Mouse (Mus musculus): ENCODE measurements around the gene Vav1. TPM values are rescaled to one million over a fixed set of nuclear protein-coding genes. Genes with fewer than 3 reads are reported as not detected.
A peak's percentile ranks its signal among the peaks of the same experiment; 100 is the strongest.
"Not testable (repeated sequence)": the region's sequence is repeated elsewhere in the genome, so short reads cannot be mapped to it uniquely, and the experiment has no call there.

Gene Vav1
- polyA plus RNA-seq, 1 experiment from 2014 or later = 1.8 TPM

- Histone ChIP-seq H3K9ac (peak overlapping the region; percentile 64), H3K27ac (replicated peaks) (no peak overlapping the region), H3K4me2 (peak overlapping the region; percentile 64), H3K4me3 (peak overlapping the region; percentile 44), H3K27me3 (peaks cover 55% of the 10 kb centered on the region), H3K36me3 (no peaks in the 10 kb centered on the region), H3K9me3 (no peaks in the 10 kb centered on the region), H3K4me1 (replicated peaks) (peaks cover 25% of the 10 kb centered on the region)
- ATAC-seq (ENCODE audit: low read depth) = peak; percentile 58
- WGBS = under 1% methylated on average over 43 of the region's 53 CpGs
These were observed 3.5 kb upstream of the Vav1 start for GRCm38 (mm10) chr17:57275111-57275996.

- Histone ChIP-seq H3K9me3 (no peaks in the 10 kb centered on the region), H3K4me3 (peak overlapping the region; percentile 44), H3K27ac (replicated peaks) (no peak overlapping the region), H3K27me3 (peaks cover 55% of the 10 kb centered on the region), H3K9ac (peak overlapping the region; percentile 64), H3K36me3 (no peaks in the 10 kb centered on the region), H3K4me2 (peak overlapping the region; percentile 64), H3K4me1 (replicated peaks) (peaks cover 25% of the 10 kb centered on the region)
- peak; percentile 19; the same call in 1 of the 2 replicates for ATAC-seq (ENCODE audit: low read depth)
- WGBS = 3% methylated on average over 13 of the region's 13 CpGs
These were observed 2.9 kb upstream of the Vav1 start for GRCm38 (mm10) chr17:57275997-57276351.

- ATAC-seq (ENCODE audit: low read depth) = peak; percentile 85
- Histone ChIP-seq H3K4me1 (replicated peaks) (peaks cover 25% of the 10 kb centered on the region), H3K27ac (replicated peaks) (no peak overlapping the region), H3K9me3 (no peaks in the 10 kb centered on the region), H3K36me3 (no peaks in the 10 kb centered on the region), H3K4me3 (peak overlapping the region; percentile 44), H3K4me2 (peak overlapping the region; percentile 64), H3K9ac (peak overlapping the region; percentile 64), H3K27me3 (peaks cover 53% of the 10 kb centered on the region)
- under 1% methylated on average over 20 of the region's 20 CpGs for WGBS
These were observed 2.2 kb upstream of the Vav1 start for GRCm38 (mm10) chr17:57276634-57277121.

- not testable (repeated sequence) for H3K9me3 ChIP-seq; ATAC-seq (ENCODE audit: low read depth); H3K9ac ChIP-seq; H3K4me2 ChIP-seq; H3K4me3 ChIP-seq; H3K27ac ChIP-seq (replicated peaks); H3K36me3 ChIP-seq
- H3K4me1 ChIP-seq (replicated peaks) = peaks cover 25% of the 10 kb centered on the region
- WGBS = 84% methylated on average over 5 of the region's 5 CpGs
- peaks cover 43% of the 10 kb centered on the region for H3K27me3 ChIP-seq
These were observed 1.2 kb upstream of the Vav1 start for GRCm38 (mm10) chr17:57277598-57278261.

GRCm38 (mm10) chr17:57278537-57278936 lies 363 bp upstream of the Vav1 start:
- H3K27me3 ChIP-seq = peaks cover 35% of the 10 kb centered on the region
- H3K4me2 ChIP-seq = no peak overlapping the region
- H3K4me3 ChIP-seq = no peak overlapping the region
- no peaks in the 10 kb centered on the region for H3K36me3 ChIP-seq
- peaks cover 25% of the 10 kb centered on the region for H3K4me1 ChIP-seq (replicated peaks)
- ATAC-seq (ENCODE audit: low read depth) = no peak
- H3K27ac ChIP-seq (replicated peaks) = no peak overlapping the region
- no peak overlapping the region for H3K9ac ChIP-seq
- no peaks in the 10 kb centered on the region for H3K9me3 ChIP-seq
- 90% methylated on average over 2 of the region's 2 CpGs for whole genome bisulfite sequencing

GRCm38 (mm10) chr17:57279591-57280224 lies 808 bp downstream of the Vav1 start:
- Histone ChIP-seq H3K4me3 (no peak overlapping the region), H3K4me2 (no peak overlapping the region), H3K27ac (replicated peaks) (no peak overlapping the region), H3K36me3 (no peaks in the 10 kb centered on the region), H3K27me3 (peaks cover 24% of the 10 kb centered on the region), H3K9ac (no peak overlapping the region), H3K9me3 (no peaks in the 10 kb centered on the region), H3K4me1 (replicated peaks) (peaks cover 24% of the 10 kb centered on the region)
- 68% methylated on average over 9 of the region's 9 CpGs for WGBS
- no peak for ATAC-seq (ENCODE audit: low read depth)

- Histone ChIP-seq H3K4me3 (no peak overlapping the region), H3K9ac (no peak overlapping the region), H3K27ac (replicated peaks) (no peak overlapping the region), H3K27me3 (peaks cover 17% of the 10 kb centered on the region), H3K4me1 (replicated peaks) (peaks cover 17% of the 10 kb centered on the region), H3K9me3 (no peaks in the 10 kb centered on the region), H3K36me3 (no peaks in the 10 kb centered on the region), H3K4me2 (no peak overlapping the region)
- ATAC-seq (ENCODE audit: low read depth) = no peak
- 80% methylated on average over 3 of the region's 3 CpGs for WGBS
These were observed 1.5 kb downstream of the Vav1 start for GRCm38 (mm10) chr17:57280411-57280810.

- Histone ChIP-seq H3K9ac (no peak overlapping the region), H3K9me3 (no peaks in the 10 kb centered on the region), H3K4me3 (no peak overlapping the region), H3K4me2 (no peak overlapping the region), H3K36me3 (no peaks in the 10 kb centered on the region), H3K27me3 (peaks cover 6% of the 10 kb centered on the region; the same call in 1 of the 2 replicates), H3K4me1 (replicated peaks) (no peaks in the 10 kb centered on the region), H3K27ac (replicated peaks) (no peak overlapping the region)
- 76% methylated on average over 5 of the region's 5 CpGs for WGBS
- ATAC-seq (ENCODE audit: low read depth) = no peak
These were observed 5.0 kb downstream of the Vav1 start for GRCm38 (mm10) chr17:57283906-57284305.

- no peak overlapping the region for H3K4me3 ChIP-seq
- no peak for ATAC-seq (ENCODE audit: low read depth)
- no peak overlapping the region for H3K27ac ChIP-seq (replicated peaks)
- no peak overlapping the region for H3K4me2 ChIP-seq
- H3K9me3 ChIP-seq = no peaks in the 10 kb centered on the region
- H3K9ac ChIP-seq = no peak overlapping the region
- H3K27me3 ChIP-seq = no peaks in the 10 kb centered on the region
- no peaks in the 10 kb centered on the region for H3K36me3 ChIP-seq
- 72% methylated on average over 2 of the region's 2 CpGs for WGBS
- H3K4me1 ChIP-seq (replicated peaks) = no peaks in the 10 kb centered on the region
These were observed 6.2 kb downstream of the Vav1 start for GRCm38 (mm10) chr17:57285077-57285476.

GRCm38 (mm10) chr17:57286718-57287355 lies 7.9 kb downstream of the Vav1 start:
- H3K36me3 ChIP-seq = no peaks in the 10 kb centered on the region
- H3K27ac ChIP-seq (replicated peaks) = no peak overlapping the region
- H3K4me1 ChIP-seq (replicated peaks) = no peaks in the 10 kb centered on the region
- H3K9ac ChIP-seq = no peak overlapping the region
- no peak for ATAC-seq (ENCODE audit: low read depth)
- WGBS = 75% methylated on average over 8 of the region's 8 CpGs
- H3K4me3 ChIP-seq = no peak overlapping the region
- H3K4me2 ChIP-seq = no peak overlapping the region
- no peaks in the 10 kb centered on the region for H3K27me3 ChIP-seq
- H3K9me3 ChIP-seq = no peaks in the 10 kb centered on the region

GRCm38 (mm10) chr17:57289252-57289651 lies 10.4 kb downstream of the Vav1 start:
- no peaks in the 10 kb centered on the region for H3K36me3 ChIP-seq
- H3K27me3 ChIP-seq = no peaks in the 10 kb centered on the region
- H3K27ac ChIP-seq (replicated peaks) = no peak overlapping the region
- H3K4me2 ChIP-seq = no peak overlapping the region
- no peak for ATAC-seq (ENCODE audit: low read depth)
- no peak overlapping the region for H3K4me3 ChIP-seq
- 81% methylated on average over 5 of the region's 5 CpGs for WGBS
- no peaks in the 10 kb centered on the region for H3K4me1 ChIP-seq (replicated peaks)
- H3K9ac ChIP-seq = no peak overlapping the region
- H3K9me3 ChIP-seq = no peaks in the 10 kb centered on the region
